Mouse (Mus musculus) cerebellum, postnatal 25 days (tissue): Measurements from ENCODE around the gene Shc2.

ENCODE experiments used
- DNase-seq, 2 experiments: peaks; one replicate each; pipeline ENCODE4 v3.0.0; 2021; ENCODE audit warnings: mixed read lengths in 2 of 2

Gene Shc2

GRCm38 (mm10) chr10:79579781-79580180 lies 57.9 kb downstream of the Shc2 start:
- DNase-seq = no peak

- no peak for DNase-seq
Measured at GRCm38 (mm10) chr10:79578891-79579290, 58.8 kb downstream of the Shc2 start.

GRCm38 (mm10) chr10:79578276-79578675 lies 59.4 kb downstream of the Shc2 start:
- no peak for DNase-seq

GRCm38 (mm10) chr10:79577376-79577775 lies 60.3 kb downstream of the Shc2 start:
- no peak for DNase-seq

- DNase-seq = no peak
Measured at GRCm38 (mm10) chr10:79575754-79576153, 62.0 kb downstream of the Shc2 start.

- DNase-seq = no peak
Measured at GRCm38 (mm10) chr10:79574796-79575195, 62.9 kb downstream of the Shc2 start.

GRCm38 (mm10) chr10:79574350-79574749 lies 63.4 kb downstream of the Shc2 start:
- no peak for DNase-seq

- DNase-seq = no peak
Measured at GRCm38 (mm10) chr10:79573611-79574010, 64.1 kb downstream of the Shc2 start.

- no peak for DNase-seq
Measured at GRCm38 (mm10) chr10:79571314-79571713, 66.4 kb downstream of the Shc2 start.

GRCm38 (mm10) chr10:79569921-79570320 lies 67.8 kb downstream of the Shc2 start:
- DNase-seq = no peak
